Mouse (Mus musculus) kidney, postnatal 0 days (tissue): ENCODE results near the gene Nid1. TPM values are rescaled to one million over a fixed set of nuclear protein-coding genes. Genes with fewer than 3 reads are reported as not detected.
"Not testable (repeated sequence)": the region's sequence is repeated elsewhere in the genome, so short reads cannot be mapped to it uniquely, and the experiment has no call there.

Experiments
- ATAC-seq: fragments of 200-750 bp; cut with Nextera tagmentation; replicated peaks from 2 replicates; pipeline ENCODE4 v1.8.0; 2017; ENCODE audit warnings: low read depth, moderate number of reproducible peaks, moderate TSS enrichment, moderate library complexity; ENCODE audit not compliant: low FRiP score
- DNase-seq: peaks from one replicate; pipeline ENCODE4 v3.0.0-alpha.2; 2016; ENCODE audit warnings: low spot score
- H3K27ac ChIP-seq: fragments of 300-500 bp; sonication (generic); 2 replicates; pipeline ENCODE4 v1.5.1; 2014; ENCODE audit warnings: mild to moderate bottlenecking
- H3K27me3 ChIP-seq: fragments of 300-500 bp; sonication (generic); 2 replicates; pipeline ENCODE4 v1.6.1; 2014; ENCODE audit warnings: low read length, mixed read lengths; ENCODE audit not compliant: insufficient read depth
- H3K36me3 ChIP-seq: fragments of 300-500 bp; sonication (generic); 2 replicates; pipeline ENCODE4 v1.6.1; 2014; ENCODE audit warnings: low read length, mixed read lengths; ENCODE audit not compliant: insufficient read depth
- H3K4me1 ChIP-seq: fragments of 300-500 bp; sonication (generic); replicated peaks from 2 replicates; pipeline ENCODE4 v1.6.1; 2014; ENCODE audit warnings: antibody characterized with exemption, low read length, mixed read lengths; ENCODE audit not compliant: insufficient read depth
- H3K4me2 ChIP-seq: fragments of 300-500 bp; sonication (generic); 2 replicates; pipeline ENCODE4 v1.6.1; 2014; ENCODE audit warnings: mild to moderate bottlenecking, low read length, moderate library complexity, mixed read lengths
- H3K4me3 ChIP-seq: fragments of 300-500 bp; sonication (generic); replicated peaks from 2 replicates; pipeline ENCODE4 v1.5.1; 2014; ENCODE audit warnings: low read depth, low read length
- H3K9ac ChIP-seq: fragments of 300-500 bp; sonication (generic); 2 replicates; pipeline ENCODE4 v1.6.1; 2014; ENCODE audit warnings: low read depth, low read length
- H3K9me3 ChIP-seq: fragments of 300-500 bp; sonication (generic); replicated peaks from 2 replicates; pipeline ENCODE4 v1.6.1; 2016; ENCODE audit warnings: low read length, inconsistent platforms, mixed read lengths
- CTCF ChIP-seq: IDR thresholded peaks from 2 replicates; pipeline ENCODE4 v1.5.1; 2016; ENCODE audit warnings: antibody characterized with exemption, low read depth, mild to moderate bottlenecking, moderate library complexity
- WGBS: fragments of 180-500 bp; shearing (Covaris S2); extraction: QIAGEN DNeasy Blood & Tissue Kit; methylation state at CpG from one replicate; pipeline ENCODE4 v1.1.7; 2014; 5-methylcytosine and 5-hydroxymethylcytosine counted together
- polyA plus RNA-seq: library from polyadenylated mRNA; unstranded; fragments of >200 nt; fragmentation: Nextera tagmentation; extraction: Ambion mirVana; gene quantifications from 2 replicates; pipeline ENCODE4 v1.2.1, GENCODE M21; 2015

Gene Nid1
- polyA plus RNA-seq, 1 experiment from 2014 or later: 93.8 TPM

GRCm38 (mm10) chr13:13458138-13458737 is 20.9 kb downstream of the Nid1 start:
- WGBS: 72% methylated on average over 4 of the region's 4 CpGs
- TF ChIP-seq CTCF: no peak
- DNase-seq (no peak), ATAC-seq (no peak)
- Histone ChIP-seq H3K27ac (no peak overlapping the region), H3K4me2 (no peak overlapping the region), H3K4me1 (0 out of 2 replicates have a peak, but pooled peaks cover 5% of the 10 kb centered on the region), H3K9ac (no peak overlapping the region), H3K36me3 (no peaks in the 10 kb centered on the region), H3K27me3 (no peaks in the 10 kb centered on the region), H3K9me3 (no peaks in the 10 kb centered on the region), H3K4me3 (no peak overlapping the region)

- no peak for TF ChIP-seq CTCF
- Histone ChIP-seq H3K9me3 (no peaks in the 10 kb centered on the region), H3K4me2 (no peak overlapping the region), H3K4me3 (no peak overlapping the region), H3K4me1 (0 out of 2 replicates have a peak, but pooled peaks cover 5% of the 10 kb centered on the region), H3K9ac (no peak overlapping the region), H3K27me3 (no peaks in the 10 kb centered on the region), H3K36me3 (no peaks in the 10 kb centered on the region), H3K27ac (no peak overlapping the region)
- ATAC-seq (peak; percentile 50; the same call in 1 of the 2 replicates), DNase-seq (no peak)
- 78% methylated on average over 2 of the region's 2 CpGs for WGBS
Observed at GRCm38 (mm10) chr13:13460521-13461138, 23.3 kb downstream of the Nid1 start.

- Histone ChIP-seq H3K36me3 (no peaks in the 10 kb centered on the region), H3K4me1 (0 out of 2 replicates have a peak, but pooled peaks cover 5% of the 10 kb centered on the region), H3K4me2 (no peak overlapping the region), H3K27me3 (no peaks in the 10 kb centered on the region), H3K9me3 (no peaks in the 10 kb centered on the region), H3K27ac (no peak overlapping the region), H3K4me3 (no peak overlapping the region), H3K9ac (no peak overlapping the region)
- ATAC-seq: no peak
- WGBS: 83% methylated on average over 4 of the region's 4 CpGs
- TF ChIP-seq CTCF: no peak
- DNase-seq: no peak
Observed at GRCm38 (mm10) chr13:13461446-13462192, 24.3 kb downstream of the Nid1 start.

- ATAC-seq: no peak
- no peak for TF ChIP-seq CTCF
Observed at GRCm38 (mm10) chr13:13463949-13464348, 26.6 kb downstream of the Nid1 start.

GRCm38 (mm10) chr13:13467249-13467648 is 29.9 kb downstream of the Nid1 start:
- not testable (repeated sequence) for DNase-seq, H3K9me3 ChIP-seq, H3K4me3 ChIP-seq, H3K4me1 ChIP-seq, H3K36me3 ChIP-seq, H3K9ac ChIP-seq, ATAC-seq, H3K4me2 ChIP-seq, H3K27me3 ChIP-seq, H3K27ac ChIP-seq

More at GRCm38 (mm10) chr13:13463949-13464348, 26.6 kb downstream of the Nid1 start:
- 93% methylated on average over 3 of the region's 3 CpGs for WGBS
- Histone ChIP-seq H3K9ac (no peak overlapping the region), H3K36me3 (no peaks in the 10 kb centered on the region), H3K27ac (no peak overlapping the region), H3K9me3 (no peaks in the 10 kb centered on the region), H3K4me3 (no peak overlapping the region), H3K4me1 (0 out of 2 replicates have a peak, but pooled peaks cover 5% of the 10 kb centered on the region), H3K4me2 (no peak overlapping the region), H3K27me3 (no peaks in the 10 kb centered on the region)
- no peak for DNase-seq

- H3K27ac ChIP-seq: no peak overlapping the region
- H3K4me3 ChIP-seq: no peak overlapping the region
- whole genome bisulfite sequencing: 83% methylated on average over 4 of the region's 4 CpGs
- no peak overlapping the region for H3K4me2 ChIP-seq
- ATAC-seq: no peak
- H3K9ac ChIP-seq: no peak overlapping the region
- H3K9me3 ChIP-seq: no peaks in the 10 kb centered on the region
- no peak for DNase-seq
- no peaks in the 10 kb centered on the region for H3K27me3 ChIP-seq
- no peak for TF ChIP-seq CTCF
- H3K36me3 ChIP-seq: no peaks in the 10 kb centered on the region
- no peaks in the 10 kb centered on the region for H3K4me1 ChIP-seq
Observed at GRCm38 (mm10) chr13:13468513-13468912, 31.2 kb downstream of the Nid1 start.
